Mouse (Mus musculus) kidney, postnatal 0 days (tissue): Measurements from ENCODE around the gene Nat8f2. TPM values are rescaled to one million over a fixed set of nuclear protein-coding genes. Genes with fewer than 3 reads are reported as not detected.
"Not testable (repeated sequence)": the region's sequence is repeated elsewhere in the genome, so short reads cannot be mapped to it uniquely, and the experiment has no call there.

ENCODE experiments used
- ATAC-seq: fragments of 200-750 bp; cut with Nextera tagmentation; replicated peaks from 2 replicates; pipeline ENCODE4 v1.8.0; 2017; ENCODE audit warnings: low read depth, moderate number of reproducible peaks, moderate TSS enrichment, moderate library complexity; ENCODE audit not compliant: low FRiP score
- DNase-seq: peaks from one replicate; pipeline ENCODE4 v3.0.0-alpha.2; 2016; ENCODE audit warnings: low spot score
- H3K27ac ChIP-seq: fragments of 300-500 bp; sonication (generic); 2 replicates; pipeline ENCODE4 v1.5.1; 2014; ENCODE audit warnings: mild to moderate bottlenecking
- H3K27me3 ChIP-seq: fragments of 300-500 bp; sonication (generic); 2 replicates; pipeline ENCODE4 v1.6.1; 2014; ENCODE audit warnings: low read length, mixed read lengths; ENCODE audit not compliant: insufficient read depth
- H3K36me3 ChIP-seq: fragments of 300-500 bp; sonication (generic); 2 replicates; pipeline ENCODE4 v1.6.1; 2014; ENCODE audit warnings: low read length, mixed read lengths; ENCODE audit not compliant: insufficient read depth
- H3K4me1 ChIP-seq: fragments of 300-500 bp; sonication (generic); replicated peaks from 2 replicates; pipeline ENCODE4 v1.6.1; 2014; ENCODE audit warnings: antibody characterized with exemption, low read length, mixed read lengths; ENCODE audit not compliant: insufficient read depth
- H3K4me2 ChIP-seq: fragments of 300-500 bp; sonication (generic); 2 replicates; pipeline ENCODE4 v1.6.1; 2014; ENCODE audit warnings: mild to moderate bottlenecking, low read length, moderate library complexity, mixed read lengths
- H3K4me3 ChIP-seq: fragments of 300-500 bp; sonication (generic); replicated peaks from 2 replicates; pipeline ENCODE4 v1.5.1; 2014; ENCODE audit warnings: low read depth, low read length
- H3K9ac ChIP-seq: fragments of 300-500 bp; sonication (generic); 2 replicates; pipeline ENCODE4 v1.6.1; 2014; ENCODE audit warnings: low read depth, low read length
- H3K9me3 ChIP-seq: fragments of 300-500 bp; sonication (generic); replicated peaks from 2 replicates; pipeline ENCODE4 v1.6.1; 2016; ENCODE audit warnings: low read length, inconsistent platforms, mixed read lengths
- CTCF ChIP-seq: IDR thresholded peaks from 2 replicates; pipeline ENCODE4 v1.5.1; 2016; ENCODE audit warnings: antibody characterized with exemption, low read depth, mild to moderate bottlenecking, moderate library complexity
- WGBS: fragments of 180-500 bp; shearing (Covaris S2); extraction: QIAGEN DNeasy Blood & Tissue Kit; methylation state at CpG from one replicate; pipeline ENCODE4 v1.1.7; 2014; 5-methylcytosine and 5-hydroxymethylcytosine counted together
- polyA plus RNA-seq: library from polyadenylated mRNA; unstranded; fragments of >200 nt; fragmentation: Nextera tagmentation; extraction: Ambion mirVana; gene quantifications from 2 replicates; pipeline ENCODE4 v1.2.1, GENCODE M21; 2015

Gene Nat8f2
- polyA plus RNA-seq = 2.2 and 2.6 TPM in 2 replicates

DNA sequence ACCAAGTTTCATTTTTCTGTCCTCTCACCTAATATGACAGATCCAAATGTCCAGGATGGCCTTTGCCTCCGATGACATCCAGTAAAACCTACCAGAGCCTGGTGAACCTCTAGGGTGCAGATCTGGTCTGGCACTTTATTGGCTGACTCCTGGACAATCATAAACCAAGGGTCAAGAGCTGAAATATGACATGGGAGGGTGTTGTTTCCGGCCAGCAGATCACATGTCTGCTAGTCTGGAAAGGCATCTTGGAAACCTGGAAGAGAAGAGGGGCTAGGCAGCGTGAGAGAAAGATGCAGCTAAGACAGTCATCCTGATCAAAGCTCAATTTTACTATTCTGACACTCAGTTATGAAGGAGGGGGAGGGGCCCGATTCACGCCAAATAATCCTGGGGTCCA is at the start of gene Nat8f2:
Nat8f2 (minus strand) TSS at position 153 of the 400 bp plus-strand sequence.
- not testable (repeated sequence) for H3K4me1 ChIP-seq, H3K9ac ChIP-seq, H3K4me3 ChIP-seq, H3K36me3 ChIP-seq, DNase-seq, H3K27me3 ChIP-seq, H3K9me3 ChIP-seq, H3K4me2 ChIP-seq
- 45% methylated on average over 5 of the region's 5 CpGs for WGBS
- H3K27ac ChIP-seq = peak within 1 kb of the TSS; percentile 36; the same call in 1 of the 2 replicates
- ATAC-seq = peak; percentile 73; the same call in 1 of the 2 replicates

DNA sequence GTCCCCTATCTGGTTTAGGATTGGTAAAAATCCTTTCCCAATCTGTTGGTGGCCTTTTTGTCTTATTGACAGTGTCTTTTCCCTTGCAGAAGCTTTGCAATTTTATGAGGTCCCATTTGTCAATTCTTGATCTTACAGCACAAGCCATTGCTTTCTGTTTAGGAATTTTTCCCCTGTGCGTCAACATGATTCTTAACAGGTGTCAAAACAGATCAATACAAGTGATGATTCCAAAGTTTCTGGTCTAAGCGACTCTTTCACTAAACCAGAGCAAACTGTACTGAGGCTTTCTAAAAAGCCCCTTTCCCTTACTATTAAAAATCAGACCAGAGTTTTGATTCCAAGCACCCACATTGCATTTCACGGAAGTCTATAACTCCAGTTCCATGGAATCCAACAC is 49.4 kb upstream of the Nat8f2 start:
- not testable (repeated sequence) for H3K9me3 ChIP-seq, H3K4me3 ChIP-seq, H3K4me1 ChIP-seq, DNase-seq, H3K27me3 ChIP-seq, H3K27ac ChIP-seq, ATAC-seq, H3K9ac ChIP-seq, H3K4me2 ChIP-seq
- peaks cover 15% of the 10 kb centered on the region; the same call in 1 of the 2 replicates for H3K36me3 ChIP-seq
- 98% methylated on average over 3 of the region's 3 CpGs for WGBS

DNA sequence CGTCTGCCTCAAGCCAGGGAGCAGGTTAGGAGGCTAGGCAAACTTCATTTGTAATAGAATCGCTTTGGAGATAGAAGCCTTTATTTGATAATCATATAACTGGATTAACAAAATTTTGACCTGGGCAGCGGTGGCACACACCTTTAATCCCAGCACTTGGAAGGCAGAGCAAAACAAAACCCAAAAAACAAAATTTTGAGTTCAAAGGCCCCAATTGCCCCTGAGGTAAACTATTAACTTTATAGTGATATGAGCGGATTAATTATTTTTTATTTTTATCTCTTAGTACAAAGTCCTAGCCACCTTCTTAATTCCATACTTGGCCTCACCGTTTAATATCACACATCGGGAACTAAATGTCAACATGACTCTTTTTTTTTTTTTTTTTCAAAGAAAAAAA is 47.6 kb upstream of the Nat8f2 start:
- no peaks in the 10 kb centered on the region for H3K9me3 ChIP-seq
- 81% methylated on average over 6 of the region's 6 CpGs for WGBS
- no peak for TF ChIP-seq CTCF
- H3K9ac ChIP-seq = peak overlapping the region; percentile 51
- H3K4me3 ChIP-seq = peak overlapping the region; percentile 43; the same call in 1 of the 2 replicates
- H3K27ac ChIP-seq = peak overlapping the region; percentile 94
- peaks cover 3% of the 10 kb centered on the region; the same call in 1 of the 2 replicates for H3K36me3 ChIP-seq
- DNase-seq (no peak), ATAC-seq (no peak)
- H3K4me1 ChIP-seq = no peaks in the 10 kb centered on the region
- peak overlapping the region; percentile 65 for H3K4me2 ChIP-seq
- H3K27me3 ChIP-seq = no peaks in the 10 kb centered on the region

DNA sequence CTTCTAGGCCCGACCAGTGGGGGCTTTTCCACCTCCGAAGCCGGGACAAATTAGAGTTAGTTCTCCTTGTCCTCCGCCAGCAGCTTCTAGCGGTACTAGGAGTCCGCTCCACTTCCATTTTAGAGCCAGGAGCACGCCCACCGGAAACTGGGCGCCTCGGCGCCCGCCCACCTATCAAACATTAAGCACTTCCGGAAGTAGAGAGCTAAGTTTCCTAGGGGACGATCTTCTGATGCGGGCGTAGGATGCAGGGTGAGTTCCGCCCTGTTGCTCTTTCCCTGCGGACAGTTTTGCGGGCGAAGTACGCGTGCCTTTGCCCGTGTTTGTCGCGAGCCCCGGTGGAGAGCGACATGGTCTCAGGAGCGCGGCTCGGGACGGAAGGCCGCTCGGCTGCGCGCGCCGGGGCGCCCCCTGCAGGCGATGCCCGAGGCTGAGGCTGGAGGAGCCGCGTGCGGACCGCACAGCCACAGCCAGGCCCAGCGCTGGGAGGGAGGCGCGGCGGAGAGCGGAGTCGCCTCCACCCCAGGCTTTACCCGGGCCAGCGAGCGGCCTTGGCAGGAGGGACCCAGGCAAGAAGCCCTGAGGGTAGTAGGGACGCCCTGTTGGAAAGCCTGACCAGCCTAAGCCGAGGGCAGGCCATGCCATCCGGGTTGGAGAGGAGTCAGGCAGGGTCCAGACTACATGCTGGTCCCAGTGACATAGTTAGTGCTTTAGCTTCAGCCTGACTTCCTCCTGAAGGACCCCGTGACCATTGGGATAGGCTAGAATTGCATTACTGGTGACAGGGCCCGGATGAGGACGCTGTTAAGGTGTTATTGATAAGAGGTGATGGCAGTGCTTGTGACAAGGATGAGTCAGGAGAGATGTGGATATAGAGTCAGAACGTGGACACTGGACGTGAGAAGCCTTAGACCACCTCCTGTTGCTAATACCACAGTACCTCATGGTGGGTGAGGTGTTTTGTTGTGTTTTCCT is 46.9 kb upstream of the Nat8f2 start, which contains the start of gene Nat8f1:
Nat8f1 (minus strand) TSS at position 149 of the 975 bp plus-strand sequence.
- not testable (repeated sequence) for H3K9me3 ChIP-seq, H3K27me3 ChIP-seq, H3K4me1 ChIP-seq, H3K36me3 ChIP-seq
- TF ChIP-seq CTCF = peak; percentile 62
- ATAC-seq (peak; percentile 94), DNase-seq (peak; percentile 97)
- Histone ChIP-seq H3K4me3 (peak within 1 kb of the TSS; percentile 43), H3K27ac (peak within 1 kb of the TSS; percentile 94), H3K4me2 (peak within 1 kb of the TSS; percentile 65), H3K9ac (peak within 1 kb of the TSS; percentile 51)
- under 1% methylated on average over 56 of the region's 61 CpGs for WGBS

DNA sequence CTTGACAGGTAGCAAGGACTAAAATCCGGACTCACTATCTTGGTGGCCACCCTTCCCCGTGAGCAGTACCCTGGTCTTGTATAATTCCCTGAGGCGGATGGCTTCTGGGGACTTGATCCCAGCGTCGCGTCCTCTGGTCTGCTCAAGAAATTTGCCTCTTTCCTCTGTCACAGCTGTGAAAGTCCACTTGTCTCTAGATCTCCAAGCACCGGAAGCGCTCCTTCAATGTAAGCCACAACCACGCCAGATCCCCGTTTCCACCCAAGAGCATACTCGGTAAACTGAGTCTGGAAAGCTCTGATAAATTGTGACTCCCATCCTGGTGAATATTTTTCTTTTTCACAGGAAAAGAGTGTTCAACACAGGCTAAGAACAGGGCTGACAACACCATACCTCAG is 46.2 kb upstream of the Nat8f2 start:
- H3K4me3 ChIP-seq = peak overlapping the region; percentile 43
- 4% methylated on average over 11 of the region's 11 CpGs for WGBS

DNA sequence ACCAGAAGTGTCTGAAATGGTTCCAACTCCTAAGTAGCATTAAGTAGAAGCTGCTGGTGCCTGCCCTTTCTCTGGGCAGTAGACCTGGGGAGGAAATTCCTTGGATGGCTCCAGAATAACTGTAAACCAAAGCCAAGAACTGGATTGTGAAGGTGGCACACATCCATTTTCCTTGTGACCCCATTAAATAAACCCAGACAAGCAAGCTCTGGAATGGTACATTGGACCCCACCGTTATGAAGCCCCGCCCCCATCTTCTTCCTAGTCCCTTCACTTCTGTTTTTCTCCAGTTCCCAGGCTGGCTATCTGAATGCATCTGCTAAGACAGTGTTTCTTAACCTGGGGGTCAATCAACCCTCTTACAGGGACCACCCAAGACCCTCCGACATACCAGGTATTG is 42.6 kb upstream of the Nat8f2 start, which contains the start of gene Tprkb:
Tprkb (plus strand) TSS at position 279 of the 400 bp plus-strand sequence.
- DNase-seq (no peak), ATAC-seq (no peak)
- TF ChIP-seq CTCF = no peak
- Histone ChIP-seq H3K4me2 (no peak within 1 kb of the TSS), H3K4me3 (no peak within 1 kb of the TSS), H3K36me3 (no peaks in the 10 kb centered on the region), H3K4me1 (no peaks in the 10 kb centered on the region), H3K27ac (no peak within 1 kb of the TSS), H3K27me3 (no peaks in the 10 kb centered on the region), H3K9me3 (no peaks in the 10 kb centered on the region), H3K9ac (no peak within 1 kb of the TSS)
- 79% methylated on average over 3 of the region's 3 CpGs for WGBS

More for the DNA sequence above, 46.2 kb upstream of the Nat8f2 start:
- peak overlapping the region; percentile 94 for H3K27ac ChIP-seq
- H3K36me3 ChIP-seq = no peaks in the 10 kb centered on the region
- H3K4me1 ChIP-seq = no peaks in the 10 kb centered on the region
- H3K9ac ChIP-seq = peak overlapping the region; percentile 51
- TF ChIP-seq CTCF = no peak
- no peaks in the 10 kb centered on the region for H3K9me3 ChIP-seq
- H3K4me2 ChIP-seq = peak overlapping the region; percentile 65
- peak; percentile 40 for DNase-seq
- no peaks in the 10 kb centered on the region for H3K27me3 ChIP-seq
- no peak for ATAC-seq
